Mouse (Mus musculus): ENCODE results near the gene Gm20605. TPM values are rescaled to one million over a fixed set of nuclear protein-coding genes. Genes with fewer than 3 reads are reported as not detected.

Gm20605 gene
- 77.8 TPM for polyA plus RNA-seq (2017; shearing (Covaris generic))

GRCm38 (mm10) chr5:137628498-137629305 lies at the start of gene Gm20605, which contains the start of the genes Fbxo24 and Lrch4:
Gene Gm20605, plus strand, starts transcription at chr5:137629175.
Gene Fbxo24, minus strand, starts transcription at chr5:137629002.
Gene Lrch4, plus strand, starts transcription at chr5:137629121.

DNA sequence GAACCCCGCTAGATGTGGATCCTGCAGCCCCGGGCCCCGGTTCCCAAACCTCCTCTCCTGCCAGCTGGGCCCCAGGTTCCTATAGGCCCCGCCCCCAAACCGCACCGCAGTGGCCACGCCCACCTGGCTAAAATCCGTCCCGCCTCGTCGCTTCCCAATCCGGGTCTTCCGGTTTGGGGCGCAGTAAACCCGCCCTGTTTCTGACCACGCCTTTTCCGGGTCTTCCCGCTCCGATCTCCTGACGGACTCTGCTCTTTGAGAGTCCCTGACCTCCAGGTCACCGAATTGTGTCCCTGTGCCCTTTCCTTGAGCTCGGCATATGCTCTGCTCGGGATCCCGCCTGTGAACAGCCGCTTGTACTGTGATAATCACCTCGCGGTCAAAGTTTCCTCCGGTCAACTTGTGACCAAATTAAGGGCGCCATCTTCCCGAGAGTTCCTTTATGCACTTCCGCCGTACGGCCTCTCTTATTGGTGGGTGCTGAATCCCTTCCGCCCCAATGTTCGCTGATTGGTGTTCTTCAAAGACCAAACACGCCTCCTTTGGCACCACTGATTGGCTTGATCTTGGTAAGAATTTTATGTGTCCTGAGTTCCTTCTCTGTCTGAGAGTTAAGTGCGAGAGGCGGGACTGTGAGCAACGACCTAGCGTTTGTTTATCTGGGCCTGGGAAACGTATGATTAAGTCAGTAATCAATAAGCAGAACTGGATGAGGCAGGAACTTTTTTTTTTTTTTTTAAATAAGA lies 28.2 kb upstream of the Gm20605 start, which contains the start of gene Mospd3:
TSS of gene Mospd3 (minus strand) at position 440 of the 746 bp plus-strand sequence.

GRCm38 (mm10) chr5:137613550-137613949 lies 15.4 kb upstream of the Gm20605 start, which contains the start of gene Pcolce:
Gene Pcolce, minus strand, starts transcription at chr5:137613784.

DNA sequence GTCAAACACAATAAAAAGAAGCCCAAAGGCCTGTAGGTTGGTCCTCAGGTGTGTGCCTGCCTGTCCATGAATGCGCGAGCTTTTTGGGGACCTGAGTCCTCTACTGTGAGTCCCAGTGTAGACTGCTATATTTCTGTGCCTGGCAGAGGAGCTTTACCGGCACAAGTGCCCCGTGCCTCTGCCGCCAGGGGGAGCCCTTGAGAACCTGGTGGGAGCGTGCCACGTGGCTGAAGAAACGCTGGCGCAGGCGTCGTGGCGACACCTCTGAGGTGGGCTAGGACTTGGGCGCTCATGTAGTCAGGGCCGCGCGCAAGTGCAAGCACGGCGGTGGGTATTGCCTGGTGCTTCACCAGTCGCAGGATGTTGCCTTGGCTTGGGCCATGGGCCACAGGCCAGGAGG lies 12.1 kb downstream of the Gm20605 start, which contains the start of gene Sap25:
TSS of gene Sap25 (plus strand) at position 281 of the 400 bp plus-strand sequence.

GRCm38 (mm10) chr5:137645652-137646091 lies 16.7 kb downstream of the Gm20605 start, which contains the start of gene Irs3:
Gene Irs3, minus strand, starts transcription at chr5:137645714.

DNA sequence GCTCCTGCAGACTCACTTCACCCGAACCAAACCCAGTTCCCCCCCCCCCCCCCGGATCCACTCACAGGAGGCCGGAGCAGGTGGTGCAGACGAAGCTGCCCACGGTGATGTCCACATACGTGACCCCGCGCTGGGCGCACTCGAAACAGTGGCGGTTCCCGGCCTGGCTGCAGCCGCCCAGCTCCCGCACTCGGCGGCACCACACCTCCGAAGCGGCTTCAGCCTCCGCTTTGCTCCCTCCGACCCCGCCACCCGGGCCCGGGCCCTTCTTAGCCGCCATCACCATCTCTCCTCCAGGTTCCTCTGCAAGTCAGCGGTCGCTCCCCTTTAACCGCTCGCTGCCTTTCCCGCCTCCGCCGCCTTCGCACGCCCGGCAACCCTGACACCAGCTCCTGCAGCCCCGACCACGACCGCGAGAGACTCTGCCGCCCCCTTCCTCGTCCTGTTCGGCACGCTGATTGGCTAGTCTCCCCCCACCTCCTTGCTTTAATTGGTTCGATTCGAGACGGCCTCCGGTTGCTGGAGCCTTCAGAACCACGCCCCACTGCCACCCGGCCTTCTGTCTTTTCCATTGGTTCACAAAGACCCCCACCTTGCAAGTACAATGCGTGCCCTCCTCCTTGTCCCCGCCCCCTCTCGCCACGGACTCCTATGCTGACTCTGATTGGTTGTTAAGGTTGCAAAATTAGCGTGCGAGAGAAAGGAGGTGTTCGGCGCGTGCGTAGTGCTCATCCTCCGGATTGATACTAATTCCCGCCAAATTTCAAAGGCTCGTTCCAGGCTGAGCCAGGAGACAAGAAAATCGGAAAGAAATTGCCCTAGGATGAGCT lies 55.5 kb downstream of the Gm20605 start, which contains the start of gene Agfg2:
TSS of gene Agfg2 (minus strand) at position 433 of the 830 bp plus-strand sequence.

Other genes with a start within 250 kb of the Gm20605 start
- gene Zan, start 152.1 kb upstream of the Gm20605 start, polyA plus RNA-seq (2017; shearing (Covaris generic)): 0.36 TPM
- gene Pop7, start 126.7 kb upstream of the Gm20605 start, polyA plus RNA-seq (2017; shearing (Covaris generic)): 43.3 TPM
- 19.5 TPM for gene Gigyf1, start 110.6 kb upstream of the Gm20605 start, polyA plus RNA-seq (2017; shearing (Covaris generic))
- gene Epo, start 95.9 kb upstream of the Gm20605 start, polyA plus RNA-seq (2017; shearing (Covaris generic)): not detected
- gene Gnb2, start 95.7 kb upstream of the Gm20605 start, polyA plus RNA-seq (2017; shearing (Covaris generic)): 311 TPM
- not detected for gene Actl6b, start 75.7 kb upstream of the Gm20605 start, polyA plus RNA-seq (2017; shearing (Covaris generic))
- gene Tfr2, start 59.3 kb upstream of the Gm20605 start, polyA plus RNA-seq (2017; shearing (Covaris generic)): 1.1 TPM
- 95.7 TPM for gene Mospd3, start 28.1 kb upstream of the Gm20605 start, polyA plus RNA-seq (2017; shearing (Covaris generic))
- gene Pcolce, start 15.4 kb upstream of the Gm20605 start, polyA plus RNA-seq (2017; shearing (Covaris generic)): 2.3 TPM
- gene Fbxo24, start 173 bp upstream of the Gm20605 start, polyA plus RNA-seq (2017; shearing (Covaris generic)): 0.73 TPM
- gene Lrch4, start 54 bp upstream of the Gm20605 start, polyA plus RNA-seq (2017; shearing (Covaris generic)): 319 TPM
- 139 TPM for gene Sap25, start 12.2 kb downstream of the Gm20605 start, polyA plus RNA-seq (2017; shearing (Covaris generic))
- not detected for gene Irs3, start 16.5 kb downstream of the Gm20605 start, polyA plus RNA-seq (2017; shearing (Covaris generic))
- 28.0 TPM for gene Agfg2, start 55.6 kb downstream of the Gm20605 start, polyA plus RNA-seq (2017; shearing (Covaris generic))
- gene Nyap1, start 112.4 kb downstream of the Gm20605 start, polyA plus RNA-seq (2017; shearing (Covaris generic)): 1.9 TPM
- gene Tsc22d4, start 116.6 kb downstream of the Gm20605 start, polyA plus RNA-seq (2017; shearing (Covaris generic)): 387 TPM
- gene Ppp1r35, start 149.7 kb downstream of the Gm20605 start, polyA plus RNA-seq (2017; shearing (Covaris generic)): 122 TPM
- 40.7 TPM for gene Mepce, start 158.5 kb downstream of the Gm20605 start, polyA plus RNA-seq (2017; shearing (Covaris generic))
- gene Zcwpw1, start 158.6 kb downstream of the Gm20605 start, polyA plus RNA-seq (2017; shearing (Covaris generic)): 13.9 TPM
- 1.4 TPM for gene Pilra, start 207.1 kb downstream of the Gm20605 start, polyA plus RNA-seq (2017; shearing (Covaris generic))
- gene Pilrb1, start 228.9 kb downstream of the Gm20605 start, polyA plus RNA-seq (2017; shearing (Covaris generic)): 2.1 TPM
- gene Pilrb2, start 242.6 kb downstream of the Gm20605 start, polyA plus RNA-seq (2017; shearing (Covaris generic)): 0.65 TPM

Measured in CD4-positive, CD25-positive, alpha-beta regulatory T cell (primary cell).